Mouse (Mus musculus): ENCODE results near the gene Gm12166. TPM values are rescaled to one million over a fixed set of nuclear protein-coding genes. Genes with fewer than 3 reads are reported as not detected.

Gm12166 gene
- polyA plus RNA-seq, 1 experiment from 2014 or later, result 2.8 TPM

DNA sequence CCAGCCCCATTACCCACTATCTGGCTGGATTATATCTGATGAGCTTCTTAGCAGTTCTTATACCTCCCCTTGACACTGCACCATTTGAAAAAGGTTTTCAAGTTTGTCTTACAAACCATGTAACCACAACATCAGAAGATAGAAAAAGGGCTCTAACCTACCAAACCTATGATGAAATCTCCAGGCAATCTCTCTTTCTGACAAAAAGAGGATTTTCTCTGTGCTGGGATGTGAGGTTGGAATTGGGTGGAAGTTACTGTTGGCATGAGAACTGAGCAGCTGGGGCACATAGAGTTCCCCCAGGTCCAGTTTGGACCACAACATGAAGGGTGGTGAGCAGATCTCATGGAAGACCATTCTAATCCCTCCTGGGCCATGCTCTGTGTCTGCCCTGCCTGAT is 30.3 kb downstream of the Gm12166 start:
- H3K27ac ChIP-seq, result no peak overlapping the region
- H3K4me2 ChIP-seq, result no peak overlapping the region
- H3K9me3 ChIP-seq (replicated peaks), result no peaks in the 10 kb centered on the region
- 0 out of 2 replicates have a peak, but pooled peaks cover 9% of the 10 kb centered on the region for H3K4me1 ChIP-seq
- no peak for ATAC-seq (replicated peaks; ENCODE audit: low FRiP score)
- H3K9ac ChIP-seq, result no peak overlapping the region
- H3K4me3 ChIP-seq (replicated peaks), result no peak overlapping the region
- H3K36me3 ChIP-seq, result no peaks in the 10 kb centered on the region
- no peaks in the 10 kb centered on the region for H3K27me3 ChIP-seq

DNA sequence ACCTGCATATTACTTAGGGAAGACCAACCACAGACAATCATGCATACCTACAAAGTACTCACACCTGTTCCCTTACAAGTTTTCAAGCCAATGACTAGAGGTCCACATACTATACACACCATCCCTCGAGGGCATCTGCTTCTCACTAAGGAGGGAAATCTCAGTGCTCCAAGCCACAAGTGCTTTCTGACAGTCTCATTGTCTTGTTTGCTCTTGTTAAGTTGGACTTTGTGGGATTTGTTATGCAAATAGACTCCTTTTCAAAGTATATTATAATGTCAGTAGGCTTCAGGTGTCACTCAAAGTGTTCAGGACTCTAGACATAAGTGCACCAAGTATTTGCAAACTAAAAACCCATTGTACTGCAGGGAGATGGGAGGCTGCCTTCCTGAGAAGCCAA is 31.9 kb downstream of the Gm12166 start:
- Histone ChIP-seq H3K27me3 (no peaks in the 10 kb centered on the region), H3K9ac (no peak overlapping the region), H3K4me2 (no peak overlapping the region), H3K4me1 (0 out of 2 replicates have a peak, but pooled peaks cover 2% of the 10 kb centered on the region), H3K27ac (no peak overlapping the region), H3K36me3 (no peaks in the 10 kb centered on the region), H3K9me3 (replicated peaks) (no peaks in the 10 kb centered on the region), H3K4me3 (replicated peaks) (no peak overlapping the region)
- no peak for ATAC-seq (replicated peaks; ENCODE audit: low FRiP score)
- WGBS, result 89% methylated on average over 1 of the region's 1 CpGs

DNA sequence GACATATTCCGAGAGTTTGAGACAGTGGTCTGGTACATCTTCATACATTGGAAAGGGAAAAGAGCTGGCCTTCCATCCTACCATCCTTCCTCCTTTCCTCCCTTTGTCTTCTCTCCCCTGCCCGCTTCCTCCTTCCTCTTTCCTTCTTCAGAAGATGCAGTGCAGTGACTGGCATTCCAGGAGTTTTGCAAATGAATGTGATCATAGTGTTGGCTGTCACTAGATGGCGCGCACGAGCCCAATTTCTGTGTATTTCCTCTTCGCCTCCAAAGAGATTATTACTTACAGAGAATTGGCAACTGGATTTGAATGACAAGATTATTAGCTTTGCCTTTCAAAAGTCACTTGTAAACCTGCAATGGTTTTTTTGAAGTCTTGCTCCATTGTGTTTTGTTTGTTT is 36.1 kb downstream of the Gm12166 start:
- Histone ChIP-seq H3K36me3 (no peaks in the 10 kb centered on the region), H3K4me1 (0 out of 2 replicates have a peak, but pooled peaks cover 2% of the 10 kb centered on the region), H3K9ac (no peak overlapping the region), H3K4me3 (replicated peaks) (no peak overlapping the region), H3K27me3 (no peaks in the 10 kb centered on the region), H3K27ac (no peak overlapping the region), H3K4me2 (no peak overlapping the region), H3K9me3 (replicated peaks) (no peaks in the 10 kb centered on the region)
- ATAC-seq (replicated peaks; ENCODE audit: low FRiP score), result no peak
- 18% methylated on average over 6 of the region's 6 CpGs for WGBS

Small RNAs within 50 kb of the gene (microRNA-seq; reads per million reads assigned to microRNA genes)
- not detected for gene Mir8100

Other genes with a start within 250 kb of the Gm12166 start
- 97.8 and 102 TPM in 2 replicates for gene Clint1, start 200.3 kb downstream of the Gm12166 start, polyA plus RNA-seq (2015; fragmentation: Nextera tagmentation; extraction: Ambion mirVana)
- gene Lsm11, start 107.4 kb downstream of the Gm12166 start, polyA plus RNA-seq (2015; fragmentation: Nextera tagmentation; extraction: Ambion mirVana), result 5.0 and 5.6 TPM in 2 replicates
- 14.9 and 16.4 TPM in 2 replicates for gene Thg1l, start 96.8 kb downstream of the Gm12166 start, polyA plus RNA-seq (2015; fragmentation: Nextera tagmentation; extraction: Ambion mirVana)
- gene Sox30, start 72.0 kb downstream of the Gm12166 start, polyA plus RNA-seq (2015; fragmentation: Nextera tagmentation; extraction: Ambion mirVana), result 0.22 and 0.25 TPM in 2 replicates
- 14.4 and 17.9 TPM in 2 replicates for gene Adam19, start 3.7 kb upstream of the Gm12166 start, polyA plus RNA-seq (2015; fragmentation: Nextera tagmentation; extraction: Ambion mirVana)
- gene Nipal4, start 114.2 kb upstream of the Gm12166 start, polyA plus RNA-seq (2015; fragmentation: Nextera tagmentation; extraction: Ambion mirVana), result 0.48 and 1.2 TPM in 2 replicates
- 0.13 and 0.21 TPM in 2 replicates for gene Fndc9, start 183.2 kb upstream of the Gm12166 start, polyA plus RNA-seq (2015; fragmentation: Nextera tagmentation; extraction: Ambion mirVana)

Data from kidney, embryonic 15.5 days (tissue).